35 mouse cellular contexts compared by ENCODE assay signal in genomic region chr11:49112624-49113219, GRCm38 (mm10). TPM values are rescaled to one million over a fixed set of nuclear protein-coding genes. Genes with fewer than 3 reads are reported as not detected.
A peak's percentile ranks its signal among the peaks of the same experiment; 100 is the strongest.
DNase-seq lines count a peak whose midpoint lies in the region; ATAC-seq and TF ChIP-seq lines count a peak whose summit lies in the region.
"Had no signal": no experiment of that assay in that cellular context is flagged by ENCODE, and none has a peak within 500 bp of the region (broad histone marks: within the 10 kb centered on the region; RNA-seq: fewer than 3 reads in every experiment).

No protein-coding gene starts in this region.

- intact Hi-C loops in left cerebral cortex, postnatal 36 days (cut with DNase I): no loop called here
- intact Hi-C loops in left cerebral cortex, postnatal 14 days (cut with DNase I): loop anchor here (5.0 kb wide), 1 partner anchor 160 kb away; no protein-coding TSS in a partner anchor

- no peak for ATAC-seq in heart, postnatal 0 days (ENCODE audit: insufficient read depth, low read depth)
- peak; percentile 64; the same call in 1 of the 2 replicates for ATAC-seq in intestine, embryonic 14.5 days (replicated peaks; ENCODE audit: low FRiP score, low TSS enrichment, low read depth)
- ATAC-seq: forebrain, postnatal 0 days; inflammation-experienced regulatory T-cells, adult 6 months; liver, embryonic 12.5 days; Patski had no signal

- no peaks in the 10 kb centered on the region for H3K27me3 ChIP-seq in heart, postnatal 0 days (ENCODE audit: control insufficient read depth, insufficient read depth, low read length)
- H3K27me3 ChIP-seq in intestine, embryonic 14.5 days (replicated peaks; ENCODE audit: control insufficient read depth, insufficient read depth, low read length): no peaks in the 10 kb centered on the region
- H3K27me3 ChIP-seq: limb, embryonic 13.5 days; liver, embryonic 12.5 days; megakaryocyte, embryonic 14.5 days had no signal

- peak overlapping the region; percentile 6; the same call in 1 of the 2 replicates for H3K27ac ChIP-seq in heart, postnatal 0 days (ENCODE audit: low read depth)
- H3K27ac ChIP-seq in intestine, embryonic 14.5 days (ENCODE audit: low read depth): no peak overlapping the region
- H3K27ac ChIP-seq: embryonic facial prominence, embryonic 10.5 days; heart, embryonic 13.5 days; hindbrain, embryonic 14.5 days; kidney, embryonic 15.5 days; limb, embryonic 13.5 days; liver, embryonic 12.5 days had no signal

- TF ChIP-seq EP300 in heart, postnatal 0 days (IDR thresholded peaks at IDR 0.05; ENCODE audit: low read depth): no peak

- H3K36me3 ChIP-seq in heart, postnatal 0 days (replicated peaks; ENCODE audit: control insufficient read depth, insufficient read depth, low read length): no peaks in the 10 kb centered on the region
- H3K36me3 ChIP-seq in intestine, embryonic 14.5 days (ENCODE audit: control insufficient read depth, insufficient read depth, low read length): no peaks in the 10 kb centered on the region
- H3K36me3 ChIP-seq: embryonic facial prominence, embryonic 10.5 days; G1E; heart, embryonic 13.5 days; kidney, embryonic 15.5 days; limb, embryonic 13.5 days; liver, embryonic 12.5 days had no signal

- no peak for DNase-seq in heart, postnatal 0 days (ENCODE audit: low spot score)
- DNase-seq in heart, adult 18-20 months: no peak
- peak; percentile 29 to 39 for DNase-seq in left cerebral cortex, postnatal 36 days (ENCODE audit: low spot score in 2 of 2)
- DNase-seq in left cerebral cortex, postnatal 14 days (ENCODE audit: low spot score in 2 of 2): no peak
- DNase-seq in intestine, embryonic 14.5 days (ENCODE audit: low spot score): no peak
- peak; percentile 51 for DNase-seq in layer of hippocampus, adult 9-11 months
- no peak for DNase-seq in thymus, postnatal 10 days (ENCODE audit: low spot score in 2 of 2)
- DNase-seq: adrenal gland, postnatal 36 days; B cell, adult 2 months; cerebellum, adult 11-12 months; forebrain, postnatal 0 days; gastrocnemius, postnatal 36 days; heart, postnatal 36 days; lung, adult 18-20 months; lung, postnatal 14 days; midbrain, embryonic 14.5 days; thymus, adult 18-20 months had no signal

- 53% methylated on average over 6 of the region's 6 CpGs for WGBS in heart, postnatal 0 days
- WGBS in intestine, embryonic 14.5 days: 70% methylated on average over 6 of the region's 6 CpGs

- H3K4me1 ChIP-seq in heart, postnatal 0 days (ENCODE audit: control insufficient read depth, insufficient read depth): no peaks in the 10 kb centered on the region
- no peaks in the 10 kb centered on the region for H3K4me1 ChIP-seq in intestine, embryonic 14.5 days (replicated peaks; ENCODE audit: control insufficient read depth, insufficient read depth, low read length)
- H3K4me1 ChIP-seq: embryonic facial prominence, embryonic 10.5 days; heart, embryonic 13.5 days; limb, embryonic 13.5 days; liver, embryonic 12.5 days had no signal

- H3K9ac ChIP-seq in heart, postnatal 0 days (replicated peaks; ENCODE audit: low read depth, low read length): no peak overlapping the region
- no peak overlapping the region for H3K9ac ChIP-seq in intestine, embryonic 14.5 days (ENCODE audit: low read length)
- H3K9ac ChIP-seq: forebrain, postnatal 0 days; heart, embryonic 13.5 days; hindbrain, embryonic 14.5 days; kidney, embryonic 15.5 days; limb, embryonic 13.5 days; liver, embryonic 12.5 days had no signal

- TF ChIP-seq CTCF in heart, postnatal 0 days (IDR thresholded peaks at IDR 0.05; ENCODE audit: low read depth): no peak

- no peaks in the 10 kb centered on the region for H3K9me3 ChIP-seq in heart, postnatal 0 days (replicated peaks; ENCODE audit: control insufficient read depth, low read length)
- H3K9me3 ChIP-seq in intestine, embryonic 14.5 days (ENCODE audit: control insufficient read depth, low read length): no peaks in the 10 kb centered on the region
- H3K9me3 ChIP-seq: embryonic facial prominence, embryonic 10.5 days; G1E; heart, embryonic 13.5 days; kidney, embryonic 15.5 days; limb, embryonic 13.5 days; liver, embryonic 12.5 days; megakaryocyte, embryonic 14.5 days had no signal

- no peak overlapping the region for H3K4me2 ChIP-seq in heart, postnatal 0 days (ENCODE audit: low read depth, low read length)
- no peak overlapping the region for H3K4me2 ChIP-seq in intestine, embryonic 14.5 days (ENCODE audit: low read length)
- H3K4me2 ChIP-seq: heart, embryonic 13.5 days; hindbrain, embryonic 14.5 days; kidney, embryonic 15.5 days; limb, embryonic 13.5 days; liver, embryonic 12.5 days had no signal

- no peak overlapping the region for H3K4me3 ChIP-seq in heart, postnatal 0 days (ENCODE audit: low read depth, low read length)
- no peak overlapping the region for H3K4me3 ChIP-seq in intestine, embryonic 14.5 days (ENCODE audit: low read depth, low read length)
- H3K4me3 ChIP-seq: embryonic facial prominence, embryonic 10.5 days; heart, embryonic 13.5 days; kidney, embryonic 15.5 days; limb, embryonic 13.5 days; liver, embryonic 12.5 days; megakaryocyte, embryonic 14.5 days had no signal

RNA-seq across cellular contexts. Expression of gene Olfr1396, which starts 2.0 kb away (rescaled TPM):
- total RNA-seq in heart, postnatal 0 days (2014; rRNA removed; ENCODE audit: low replicate concordance): 20.3 TPM in 1 of 2 replicates, not detected in the other
- 0.45 and 0.59 TPM in 2 replicates for polyA plus RNA-seq in heart, postnatal 0 days (2015; fragmentation: Nextera tagmentation; extraction: Ambion mirVana)
- under 1 TPM; 0.59 to 0.65 TPM for total RNA-seq in heart, adult 18-20 months (2021)
- not detected for total RNA-seq in left cerebral cortex, postnatal 36 days (2021)
- not detected for total RNA-seq in left cerebral cortex, postnatal 14 days (2021)
- polyA plus RNA-seq in intestine, embryonic 14.5 days (2014; fragmentation: Nextera tagmentation; extraction: Ambion mirVana): not detected in 2 replicates
- total RNA-seq: CH12.LX; gastrocnemius, adult 18-20 months; gastrocnemius, postnatal 36 days; layer of hippocampus, adult 18-20 months; left cerebral cortex, adult 8-10 months had no signal
- polyA plus RNA-seq: cortical plate, adult 2 months; embryonic facial prominence, embryonic 10.5 days; G1E; heart, embryonic 13.5 days; hindbrain, embryonic 14.5 days; kidney, embryonic 15.5 days; liver, embryonic 12.5 days; midbrain, embryonic 14.5 days; neural tube, embryonic 11.5 days; Patski; stomach, embryonic 16.5 days had no signal

RNA-seq across cellular contexts. Expression of gene Olfr1395, which starts 29.4 kb away (rescaled TPM):
- total RNA-seq in heart, postnatal 0 days (2014; rRNA removed; ENCODE audit: low replicate concordance): not detected in 2 replicates
- polyA plus RNA-seq in heart, postnatal 0 days (2015; fragmentation: Nextera tagmentation; extraction: Ambion mirVana): not detected in 2 replicates
- not detected for total RNA-seq in heart, adult 18-20 months (2021)
- total RNA-seq in left cerebral cortex, postnatal 36 days (2021): not detected
- total RNA-seq in left cerebral cortex, postnatal 14 days (2021): not detected
- polyA plus RNA-seq in intestine, embryonic 14.5 days (2014; fragmentation: Nextera tagmentation; extraction: Ambion mirVana): not detected in 2 replicates
- total RNA-seq: adrenal gland, adult 18-20 months; adrenal gland, postnatal 36 days; CH12.LX; forebrain, postnatal 0 days; gastrocnemius, adult 18-20 months; gastrocnemius, postnatal 36 days; heart, postnatal 36 days; layer of hippocampus, adult 18-20 months; left cerebral cortex, adult 8-10 months had no signal
- polyA plus RNA-seq: cortical plate, adult 2 months; embryonic facial prominence, embryonic 10.5 days; forebrain, postnatal 0 days; G1E; heart, embryonic 13.5 days; hindbrain, embryonic 14.5 days; inflammation-experienced regulatory T-cells, adult 6 months; kidney, embryonic 15.5 days; limb, embryonic 13.5 days; liver, embryonic 12.5 days; midbrain, embryonic 14.5 days; neural tube, embryonic 11.5 days; Patski; stomach, embryonic 16.5 days had no signal

RNA-seq across cellular contexts. Expression of gene Ifi47, which starts 36.3 kb away (rescaled TPM):
- 2.0 and 2.1 TPM in 2 replicates for total RNA-seq in heart, postnatal 0 days (2014; rRNA removed; ENCODE audit: low replicate concordance)
- polyA plus RNA-seq in heart, postnatal 0 days (2015; fragmentation: Nextera tagmentation; extraction: Ambion mirVana): 1.4 and 1.8 TPM in 2 replicates
- 1 to 10 TPM; 3.4 to 5.6 TPM for total RNA-seq in heart, adult 18-20 months (2021)
- total RNA-seq in left cerebral cortex, postnatal 36 days (2021): under 1 TPM in 1 of 2 experiments, not detected in 1; 0.74 TPM
- under 1 TPM; 0.57 to 0.62 TPM for total RNA-seq in left cerebral cortex, postnatal 14 days (2021)
- 2.1 and 3.4 TPM in 2 replicates for polyA plus RNA-seq in intestine, embryonic 14.5 days (2014; fragmentation: Nextera tagmentation; extraction: Ambion mirVana)

RNA-seq across cellular contexts. Expression of gene Olfr1394, which starts 41.5 kb away (rescaled TPM):
- not detected in 2 replicates for total RNA-seq in heart, postnatal 0 days (2014; rRNA removed; ENCODE audit: low replicate concordance)
- not detected in 2 replicates for polyA plus RNA-seq in heart, postnatal 0 days (2015; fragmentation: Nextera tagmentation; extraction: Ambion mirVana)
- not detected for total RNA-seq in heart, adult 18-20 months (2021)
- total RNA-seq in left cerebral cortex, postnatal 36 days (2021): not detected
- not detected for total RNA-seq in left cerebral cortex, postnatal 14 days (2021)
- polyA plus RNA-seq in intestine, embryonic 14.5 days (2014; fragmentation: Nextera tagmentation; extraction: Ambion mirVana): not detected in 2 replicates
- total RNA-seq: adrenal gland, adult 18-20 months; adrenal gland, postnatal 36 days; CH12.LX; forebrain, postnatal 0 days; gastrocnemius, adult 18-20 months; gastrocnemius, postnatal 36 days; heart, postnatal 36 days; layer of hippocampus, adult 18-20 months; left cerebral cortex, adult 8-10 months had no signal
- polyA plus RNA-seq: cortical plate, adult 2 months; embryonic facial prominence, embryonic 10.5 days; forebrain, postnatal 0 days; G1E; heart, embryonic 13.5 days; hindbrain, embryonic 14.5 days; inflammation-experienced regulatory T-cells, adult 6 months; kidney, embryonic 15.5 days; limb, embryonic 13.5 days; liver, embryonic 12.5 days; midbrain, embryonic 14.5 days; neural tube, embryonic 11.5 days; Patski; stomach, embryonic 16.5 days had no signal

RNA-seq across cellular contexts. Expression of gene Tgtp2, which starts 48.7 kb away (rescaled TPM):
- total RNA-seq in heart, postnatal 0 days (2014; rRNA removed; ENCODE audit: low replicate concordance): 0.08 TPM in 1 of 2 replicates, not detected in the other
- polyA plus RNA-seq in heart, postnatal 0 days (2015; fragmentation: Nextera tagmentation; extraction: Ambion mirVana): 0.36 and 0.54 TPM in 2 replicates
- 10 to 100 TPM in 1 of 2 experiments, 1 to 10 TPM in 1; 2.1 to 25.0 TPM for total RNA-seq in heart, adult 18-20 months (2021)
- under 1 TPM in 1 of 2 experiments, not detected in 1; 0.18 TPM for total RNA-seq in left cerebral cortex, postnatal 36 days (2021)
- total RNA-seq in left cerebral cortex, postnatal 14 days (2021): under 1 TPM in 1 of 2 experiments, not detected in 1; 0.17 TPM
- polyA plus RNA-seq in intestine, embryonic 14.5 days (2014; fragmentation: Nextera tagmentation; extraction: Ambion mirVana): 0.27 and 1.2 TPM in 2 replicates
- total RNA-seq: forebrain, postnatal 0 days; layer of hippocampus, adult 18-20 months had no signal
- polyA plus RNA-seq: embryonic facial prominence, embryonic 10.5 days; forebrain, postnatal 0 days; hindbrain, embryonic 14.5 days; kidney, embryonic 15.5 days; limb, embryonic 13.5 days; neural tube, embryonic 11.5 days had no signal

Comparison
In these comparisons a context has a peak if more than half of its experiments do, and no peak if none do; other contexts are left out.
1. DNase-seq: peak in left cerebral cortex, postnatal 36 days (2 of 2) and layer of hippocampus, adult 9-11 months (single experiment); none in heart, postnatal 0 days (single experiment), heart, adult 18-20 months (0 of 2), left cerebral cortex, postnatal 14 days (0 of 2), intestine, embryonic 14.5 days (single experiment) and thymus, postnatal 10 days (0 of 2).